Mouse (Mus musculus): ENCODE measurements at regions not wholly inside any gene's neighbourhood (a gene's known extent, or its start where the extent isn't known, plus 50 kb on each side); places are given as distances from the start of the nearest gene placed in this dataset.
"Not testable (repeated sequence)": the region's sequence is repeated elsewhere in the genome, so short reads cannot be mapped to it uniquely, and the experiment has no call there.

DNA sequence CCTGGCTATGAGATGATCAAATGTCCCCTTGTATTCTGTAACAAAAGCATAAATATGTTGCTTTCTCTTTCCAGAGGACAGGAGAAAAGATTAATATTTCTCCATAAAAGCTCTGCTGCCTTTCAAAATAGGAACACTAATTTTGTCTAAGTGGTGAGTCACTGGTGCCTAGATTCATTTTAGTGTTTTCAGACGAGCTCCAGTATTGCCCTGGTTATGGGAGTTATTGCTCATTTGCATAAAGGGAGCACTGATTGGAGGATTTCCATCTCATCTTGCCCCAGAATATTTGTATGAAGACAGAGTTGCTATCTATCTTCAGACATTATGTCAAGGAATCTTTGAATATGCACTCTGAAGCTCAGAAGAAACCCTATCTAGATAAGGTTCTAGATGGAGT, 682.4 kb upstream of the Gm19410 start:
- 40% methylated on average over 1 of the region's 1 CpGs for WGBS

DNA sequence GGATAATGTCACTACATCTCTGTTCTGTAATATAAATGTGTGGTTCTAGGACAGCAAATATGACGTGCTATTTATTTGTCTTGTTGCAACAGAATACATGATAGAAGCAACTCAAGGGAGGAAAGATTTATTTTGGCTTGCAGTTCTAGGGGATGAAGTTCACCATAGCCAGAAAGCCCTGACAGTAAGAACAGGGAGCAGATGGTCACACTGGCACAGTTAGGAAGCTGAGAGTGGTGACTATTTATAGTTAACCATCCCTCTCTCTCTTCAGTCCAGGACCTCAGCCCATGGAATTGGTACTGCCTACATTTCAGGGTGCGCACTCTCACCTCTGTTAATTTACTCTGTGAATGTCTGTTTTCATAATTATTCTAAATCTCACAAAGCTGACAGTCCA, 678.5 kb upstream of the Gm19410 start:
- Histone ChIP-seq H3K4me3 (replicated peaks; ENCODE audit: control insufficient read depth, low read depth, low read length) (no peak overlapping the region), H3K4me1 (ENCODE audit: control insufficient read depth, insufficient read depth, low read length) (no peaks in the 10 kb centered on the region), H3K27ac (ENCODE audit: control insufficient read depth, insufficient read depth, low read depth, low read length, poor library complexity) (no peak overlapping the region)
- WGBS, result 84% methylated on average over 2 of the region's 2 CpGs
- TF ChIP-seq CTCF (IDR thresholded peaks at IDR 0.05; ENCODE audit: control insufficient read depth, insufficient read depth, low read length) (no peak), POLR2A (IDR thresholded peaks at IDR 0.05; ENCODE audit: borderline replicate concordance, control insufficient read depth, low read depth, low read length) (no peak)

More for the DNA sequence above, 682.4 kb upstream of the Gm19410 start:
- no peaks in the 10 kb centered on the region for H3K4me1 ChIP-seq (ENCODE audit: control insufficient read depth, insufficient read depth, low read length)
- no peak overlapping the region for H3K27ac ChIP-seq (ENCODE audit: control insufficient read depth, insufficient read depth, low read depth, low read length, poor library complexity)
- no peak for TF ChIP-seq CTCF (IDR thresholded peaks at IDR 0.05; ENCODE audit: control insufficient read depth, insufficient read depth, low read length)
- TF ChIP-seq POLR2A (IDR thresholded peaks at IDR 0.05; ENCODE audit: borderline replicate concordance, control insufficient read depth, low read depth, low read length), result no peak
- no peak overlapping the region for H3K4me3 ChIP-seq (replicated peaks; ENCODE audit: control insufficient read depth, low read depth, low read length)

DNA sequence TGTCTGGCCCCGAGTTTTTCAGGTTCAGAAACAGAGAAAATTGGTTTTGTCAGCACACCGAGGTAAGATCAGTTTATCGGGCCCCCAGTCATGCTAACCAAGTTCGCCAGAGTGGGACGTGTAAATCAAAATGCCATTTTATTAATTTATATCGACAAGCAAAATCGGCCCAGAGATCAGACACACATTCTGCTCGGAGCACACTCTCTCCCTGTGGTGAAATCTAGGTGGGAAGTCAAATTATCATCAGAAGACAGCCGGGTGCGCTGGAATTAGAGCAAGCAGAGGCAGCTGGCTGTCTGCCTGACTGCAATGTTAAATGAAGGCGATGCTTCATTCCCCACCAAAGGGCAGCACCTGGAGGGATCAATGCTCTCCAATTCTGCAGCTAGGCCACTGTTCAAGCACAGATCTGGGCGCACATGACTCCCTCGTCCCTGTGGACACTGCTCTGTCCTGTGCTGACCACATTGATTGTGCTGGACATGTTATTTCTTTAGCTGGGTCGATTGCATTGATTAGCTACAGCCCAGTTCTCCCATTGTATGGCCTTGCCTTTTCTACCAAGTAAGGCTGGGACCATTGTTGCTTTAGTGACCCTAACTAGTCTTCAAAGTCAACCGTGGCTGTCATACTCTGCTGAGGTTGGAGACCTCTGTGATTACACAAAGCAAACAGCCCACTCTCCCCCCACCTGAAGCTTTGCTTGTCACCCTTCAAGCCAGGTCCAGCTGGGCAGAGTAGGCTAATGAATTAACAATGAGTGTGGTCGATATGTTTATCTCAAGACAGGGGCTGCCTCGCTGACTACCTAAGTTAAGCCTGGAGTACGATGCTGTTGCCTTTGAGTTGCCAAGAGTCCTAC, 677.0 kb upstream of the Gm19410 start:
- Histone ChIP-seq H3K27ac (ENCODE audit: control insufficient read depth, insufficient read depth, low read depth, low read length, poor library complexity) (no peak overlapping the region), H3K4me1 (ENCODE audit: control insufficient read depth, insufficient read depth, low read length) (no peaks in the 10 kb centered on the region), H3K4me3 (replicated peaks; ENCODE audit: control insufficient read depth, low read depth, low read length) (no peak overlapping the region)
- TF ChIP-seq CTCF (IDR thresholded peaks at IDR 0.05; ENCODE audit: control insufficient read depth, insufficient read depth, low read length) (no peak), POLR2A (IDR thresholded peaks at IDR 0.05; ENCODE audit: borderline replicate concordance, control insufficient read depth, low read depth, low read length) (no peak)
- 84% methylated on average over 18 of the region's 18 CpGs for WGBS

DNA sequence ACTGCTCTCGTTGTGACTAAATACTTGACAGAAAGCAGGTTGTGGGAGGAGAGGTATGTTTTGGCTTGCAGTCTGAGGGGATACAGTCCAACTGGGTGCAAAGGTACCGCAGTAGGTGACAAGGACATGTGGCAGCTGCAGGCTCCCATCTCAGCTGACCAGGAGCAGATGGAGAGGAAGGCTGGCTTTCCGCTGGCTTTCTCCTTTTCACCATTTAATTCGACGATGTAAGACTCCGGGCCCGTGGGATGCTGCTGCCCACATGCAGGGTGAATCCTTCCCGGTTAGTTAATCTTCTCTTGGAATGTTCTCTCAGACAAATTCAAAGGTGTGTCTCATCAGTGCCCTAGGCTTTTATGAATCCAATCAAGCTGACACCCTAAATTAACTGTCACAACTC, 676.1 kb upstream of the Gm19410 start:
- H3K27ac ChIP-seq (ENCODE audit: control insufficient read depth, insufficient read depth, low read depth, low read length, poor library complexity), result no peak overlapping the region
- 87% methylated on average over 8 of the region's 8 CpGs for WGBS
- H3K4me1 ChIP-seq (ENCODE audit: control insufficient read depth, insufficient read depth, low read length), result no peaks in the 10 kb centered on the region
- TF ChIP-seq CTCF (IDR thresholded peaks at IDR 0.05; ENCODE audit: control insufficient read depth, insufficient read depth, low read length) (no peak), POLR2A (IDR thresholded peaks at IDR 0.05; ENCODE audit: borderline replicate concordance, control insufficient read depth, low read depth, low read length) (no peak)
- H3K4me3 ChIP-seq (replicated peaks; ENCODE audit: control insufficient read depth, low read depth, low read length), result no peak overlapping the region

DNA sequence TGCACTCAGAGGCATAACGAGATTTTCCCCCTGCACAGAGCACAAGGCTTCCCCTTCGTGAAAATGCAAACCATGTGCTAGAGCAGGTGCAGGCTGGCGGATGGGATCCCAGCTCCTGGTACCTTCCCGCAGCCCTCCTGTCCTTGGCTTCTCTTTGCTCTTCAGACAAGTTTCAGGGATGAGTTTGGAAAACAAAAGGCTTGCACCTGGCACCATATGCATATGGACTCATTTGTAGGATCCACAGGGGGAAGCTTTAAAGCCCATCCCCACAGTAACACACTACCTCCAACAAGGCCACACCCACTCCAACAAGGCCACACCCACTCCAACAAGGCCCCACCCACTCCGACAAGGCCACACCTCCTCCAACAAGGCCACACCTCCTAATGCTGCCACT, 663.9 kb upstream of the Gm19410 start:
- no peak overlapping the region for H3K27ac ChIP-seq (ENCODE audit: control insufficient read depth, insufficient read depth, low read depth, low read length, poor library complexity)
- TF ChIP-seq CTCF (IDR thresholded peaks at IDR 0.05; ENCODE audit: control insufficient read depth, insufficient read depth, low read length), result no peak
- no peak for TF ChIP-seq POLR2A (IDR thresholded peaks at IDR 0.05; ENCODE audit: borderline replicate concordance, control insufficient read depth, low read depth, low read length)
- H3K4me1 ChIP-seq (ENCODE audit: control insufficient read depth, insufficient read depth, low read length), result no peaks in the 10 kb centered on the region
- 78% methylated on average over 5 of the region's 5 CpGs for WGBS
- H3K4me3 ChIP-seq (replicated peaks; ENCODE audit: control insufficient read depth, low read depth, low read length), result no peak overlapping the region

DNA sequence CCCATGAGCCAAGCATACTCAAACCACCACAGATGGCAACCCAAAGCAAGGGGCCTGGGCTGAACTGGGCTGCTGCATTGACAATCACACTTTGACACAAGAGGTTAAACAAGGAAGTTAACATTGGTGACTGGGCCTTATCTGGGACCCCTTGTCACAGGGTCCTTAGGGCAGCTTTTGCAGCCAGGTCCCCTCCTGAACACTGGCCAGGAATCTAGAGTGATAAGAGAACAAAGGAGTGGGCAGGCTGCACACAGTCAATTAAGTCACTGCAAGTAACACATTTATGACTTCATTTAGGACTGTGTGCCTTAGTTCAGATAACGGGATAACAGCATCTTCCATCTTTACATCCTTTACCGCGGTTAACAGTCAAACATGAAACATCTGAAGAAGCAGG, 663.5 kb upstream of the Gm19410 start:
- 77% methylated on average over 3 of the region's 3 CpGs for WGBS
- H3K4me3 ChIP-seq (replicated peaks; ENCODE audit: control insufficient read depth, low read depth, low read length); H3K4me1 ChIP-seq (ENCODE audit: control insufficient read depth, insufficient read depth, low read length); H3K27ac ChIP-seq (ENCODE audit: control insufficient read depth, insufficient read depth, low read depth, low read length, poor library complexity): not testable (repeated sequence)

DNA sequence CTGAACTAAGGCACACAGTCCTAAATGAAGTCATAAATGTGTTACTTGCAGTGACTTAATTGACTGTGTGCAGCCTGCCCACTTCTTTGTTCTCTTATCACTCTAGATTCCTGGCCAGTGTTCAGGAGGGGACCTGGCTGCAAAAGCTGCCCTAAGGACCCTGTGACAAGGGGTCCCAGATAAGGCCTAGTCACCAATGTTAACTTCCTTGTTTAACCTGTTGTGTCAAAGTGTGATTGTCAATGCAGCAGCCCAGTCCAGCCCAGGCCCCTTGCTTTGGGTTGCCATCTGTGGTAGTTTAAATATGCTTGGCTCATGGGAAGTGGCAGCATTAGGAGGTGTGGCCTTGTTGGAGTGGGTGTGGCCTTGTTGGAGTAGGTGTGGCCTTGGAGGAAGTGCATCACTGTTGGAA, 661.1 kb upstream of the Gm19410 start:
- H3K4me3 ChIP-seq (replicated peaks; ENCODE audit: control insufficient read depth, low read depth, low read length); H3K27ac ChIP-seq (ENCODE audit: control insufficient read depth, insufficient read depth, low read depth, low read length, poor library complexity); H3K4me1 ChIP-seq (ENCODE audit: control insufficient read depth, insufficient read depth, low read length): not testable (repeated sequence)

DNA sequence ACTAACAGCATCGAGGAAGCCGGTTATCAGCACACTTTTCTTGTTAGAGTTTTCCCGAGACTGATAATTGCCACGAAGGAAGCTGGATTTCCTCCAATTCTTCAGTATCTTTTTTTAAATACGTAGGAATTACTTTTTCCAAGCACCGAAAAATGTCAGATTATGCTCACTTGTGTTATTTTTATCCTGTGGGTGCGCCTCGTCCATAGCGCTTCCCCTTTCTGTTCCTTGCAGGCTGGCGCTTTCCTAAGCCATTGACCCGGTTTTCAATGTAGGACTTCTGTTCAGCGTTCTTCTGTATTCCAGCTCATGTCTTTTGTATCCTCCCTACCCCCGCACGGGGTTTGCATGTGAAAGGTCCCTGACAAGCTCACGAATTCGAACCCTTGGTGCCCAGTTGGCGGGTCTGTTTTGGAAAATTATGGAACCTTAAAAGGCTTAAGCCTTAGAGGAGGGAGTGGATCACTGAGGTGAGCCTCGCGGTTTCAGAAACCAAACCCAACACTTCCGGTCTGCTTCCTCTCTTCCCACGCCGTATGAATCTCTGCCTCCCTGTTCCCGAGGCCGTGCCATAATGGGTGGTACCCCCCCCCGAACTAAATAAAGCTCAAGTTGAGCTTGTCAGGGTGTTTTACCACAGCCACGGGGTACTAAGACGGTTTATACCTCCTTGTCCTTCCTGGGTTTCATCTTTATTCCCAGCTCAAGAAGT, 655.9 kb upstream of the Gm19410 start:
- TF ChIP-seq POLR2A (IDR thresholded peaks at IDR 0.05; ENCODE audit: borderline replicate concordance, control insufficient read depth, low read depth, low read length) (no peak), CTCF (IDR thresholded peaks at IDR 0.05; ENCODE audit: control insufficient read depth, insufficient read depth, low read length) (no peak)
- Histone ChIP-seq H3K4me3 (replicated peaks; ENCODE audit: control insufficient read depth, low read depth, low read length) (no peak overlapping the region), H3K27ac (ENCODE audit: control insufficient read depth, insufficient read depth, low read depth, low read length, poor library complexity) (no peak overlapping the region), H3K4me1 (ENCODE audit: control insufficient read depth, insufficient read depth, low read length) (no peaks in the 10 kb centered on the region; the same call in none of the 2 replicates)
- 30% methylated on average over 27 of the region's 27 CpGs for WGBS

All from bone marrow, adult 2 months (tissue).